Mouse (Mus musculus): ENCODE data around the gene Esyt1. TPM values are rescaled to one million over a fixed set of nuclear protein-coding genes. Genes with fewer than 3 reads are reported as not detected.

The Esyt1 gene
- polyA plus RNA-seq, 1 experiment from 2014 or later = 23.1 TPM

GRCm38 (mm10) chr10:128535624-128536265, 10.1 kb upstream of the Esyt1 start:
- Histone ChIP-seq H3K9me3 (no peaks in the 10 kb centered on the region), H3K9ac (0 out of 2 replicates have a peak overlapping the region, but pooled peaks have one; percentile 44), H3K4me1 (peaks cover 10% of the 10 kb centered on the region; the same call in 1 of the 2 replicates), H3K27ac (peak overlapping the region; percentile 74), H3K4me2 (peak overlapping the region; percentile 54), H3K27me3 (no peaks in the 10 kb centered on the region), H3K36me3 (no peaks in the 10 kb centered on the region), H3K4me3 (peak overlapping the region; percentile 23)
- WGBS = 67% methylated on average over 4 of the region's 4 CpGs
- ATAC-seq (ENCODE audit: insufficient number of reproducible peaks, insufficient read depth, low FRiP score, low TSS enrichment, low read depth) = no peak

GRCm38 (mm10) chr10:128535206-128535605, 9.5 kb upstream of the Esyt1 start:
- Histone ChIP-seq H3K36me3 (no peaks in the 10 kb centered on the region), H3K4me2 (no peak overlapping the region), H3K4me3 (no peak overlapping the region), H3K4me1 (peaks cover 10% of the 10 kb centered on the region; the same call in 1 of the 2 replicates), H3K27me3 (no peaks in the 10 kb centered on the region), H3K9ac (no peak overlapping the region), H3K9me3 (no peaks in the 10 kb centered on the region), H3K27ac (no peak overlapping the region)
- whole genome bisulfite sequencing = 85% methylated on average over 2 of the region's 2 CpGs
- no peak for ATAC-seq (ENCODE audit: insufficient number of reproducible peaks, insufficient read depth, low FRiP score, low TSS enrichment, low read depth)

GRCm38 (mm10) chr10:128526366-128527356, 990 bp upstream of the Esyt1 start:
- H3K27ac ChIP-seq = peak overlapping the region; percentile 84
- no peak for ATAC-seq (ENCODE audit: insufficient number of reproducible peaks, insufficient read depth, low FRiP score, low TSS enrichment, low read depth)

GRCm38 (mm10) chr10:128524732-128525662, 674 bp downstream of the Esyt1 start:
- Histone ChIP-seq H3K36me3 (peaks cover 24% of the 10 kb centered on the region), H3K4me1 (peaks cover 19% of the 10 kb centered on the region), H3K27ac (peak overlapping the region; percentile 84), H3K4me3 (peak overlapping the region; percentile 86), H3K4me2 (peak overlapping the region; percentile 98), H3K9ac (peak overlapping the region; percentile 82), H3K9me3 (no peaks in the 10 kb centered on the region), H3K27me3 (peaks cover 28% of the 10 kb centered on the region)
- ATAC-seq (ENCODE audit: insufficient number of reproducible peaks, insufficient read depth, low FRiP score, low TSS enrichment, low read depth) = peak; percentile 40
- WGBS = under 1% methylated on average over 58 of the region's 58 CpGs

More at GRCm38 (mm10) chr10:128526366-128527356, 990 bp upstream of the Esyt1 start:
- peak overlapping the region; percentile 62 for H3K9ac ChIP-seq
- H3K27me3 ChIP-seq = peaks cover 28% of the 10 kb centered on the region
- peak overlapping the region; percentile 86 for H3K4me3 ChIP-seq
- WGBS = 31% methylated on average over 28 of the region's 28 CpGs
- H3K4me2 ChIP-seq = peak overlapping the region; percentile 98
- no peaks in the 10 kb centered on the region for H3K9me3 ChIP-seq
- peaks cover 8% of the 10 kb centered on the region; the same call in 1 of the 2 replicates for H3K36me3 ChIP-seq
- H3K4me1 ChIP-seq = peaks cover 19% of the 10 kb centered on the region

- peak overlapping the region; percentile 98 for H3K4me2 ChIP-seq
- H3K4me3 ChIP-seq = peak overlapping the region; percentile 86
- H3K27ac ChIP-seq = 0 out of 2 replicates have a peak overlapping the region, but pooled peaks have one; percentile 84
- H3K36me3 ChIP-seq = peaks cover 32% of the 10 kb centered on the region
- 8% methylated on average over 11 of the region's 11 CpGs for WGBS
- H3K4me1 ChIP-seq = peaks cover 19% of the 10 kb centered on the region
- no peak for ATAC-seq (ENCODE audit: insufficient number of reproducible peaks, insufficient read depth, low FRiP score, low TSS enrichment, low read depth)
- peaks cover 28% of the 10 kb centered on the region for H3K27me3 ChIP-seq
- H3K9me3 ChIP-seq = no peaks in the 10 kb centered on the region
- H3K9ac ChIP-seq = peak overlapping the region; percentile 82
Observed at GRCm38 (mm10) chr10:128524111-128524731, 1.4 kb downstream of the Esyt1 start.

GRCm38 (mm10) chr10:128522351-128522750, 3.3 kb downstream of the Esyt1 start:
- peaks cover 21% of the 10 kb centered on the region for H3K4me1 ChIP-seq
- H3K27me3 ChIP-seq = peaks cover 41% of the 10 kb centered on the region
- no peak overlapping the region for H3K4me3 ChIP-seq
- H3K4me2 ChIP-seq = no peak overlapping the region
- peaks cover 43% of the 10 kb centered on the region for H3K36me3 ChIP-seq
- no peak overlapping the region for H3K9ac ChIP-seq
- no peak overlapping the region for H3K27ac ChIP-seq
- WGBS = 76% methylated on average over 6 of the region's 6 CpGs
- no peaks in the 10 kb centered on the region for H3K9me3 ChIP-seq
- no peak for ATAC-seq (ENCODE audit: insufficient number of reproducible peaks, insufficient read depth, low FRiP score, low TSS enrichment, low read depth)

GRCm38 (mm10) chr10:128520591-128520990, 5.1 kb downstream of the Esyt1 start:
- 82% methylated on average over 16 of the region's 16 CpGs for WGBS
- no peaks in the 10 kb centered on the region for H3K9me3 ChIP-seq
- H3K4me3 ChIP-seq = no peak overlapping the region
- no peak for ATAC-seq (ENCODE audit: insufficient number of reproducible peaks, insufficient read depth, low FRiP score, low TSS enrichment, low read depth)
- no peak overlapping the region for H3K4me2 ChIP-seq
- H3K27me3 ChIP-seq = peaks cover 54% of the 10 kb centered on the region
- peaks cover 22% of the 10 kb centered on the region for H3K4me1 ChIP-seq
- H3K36me3 ChIP-seq = peaks cover 56% of the 10 kb centered on the region
- no peak overlapping the region for H3K9ac ChIP-seq
- H3K27ac ChIP-seq = no peak overlapping the region

GRCm38 (mm10) chr10:128518833-128519232, 6.8 kb downstream of the Esyt1 start:
- Histone ChIP-seq H3K27me3 (peaks cover 48% of the 10 kb centered on the region), H3K27ac (no peak overlapping the region), H3K4me2 (no peak overlapping the region), H3K36me3 (peaks cover 63% of the 10 kb centered on the region), H3K4me3 (no peak overlapping the region), H3K9me3 (no peaks in the 10 kb centered on the region), H3K9ac (no peak overlapping the region), H3K4me1 (peaks cover 10% of the 10 kb centered on the region)
- no peak for ATAC-seq (ENCODE audit: insufficient number of reproducible peaks, insufficient read depth, low FRiP score, low TSS enrichment, low read depth)
- 74% methylated on average over 7 of the region's 7 CpGs for WGBS

GRCm38 (mm10) chr10:128516677-128517076, 9.0 kb downstream of the Esyt1 start:
- no peak for ATAC-seq (ENCODE audit: insufficient number of reproducible peaks, insufficient read depth, low FRiP score, low TSS enrichment, low read depth)
- H3K9me3 ChIP-seq = no peaks in the 10 kb centered on the region
- H3K4me2 ChIP-seq = no peak overlapping the region
- 27% methylated on average over 6 of the region's 6 CpGs for WGBS
- H3K27ac ChIP-seq = no peak overlapping the region
- H3K4me1 ChIP-seq = peaks cover 9% of the 10 kb centered on the region; the same call in 1 of the 2 replicates
- H3K9ac ChIP-seq = no peak overlapping the region
- peaks cover 36% of the 10 kb centered on the region for H3K27me3 ChIP-seq
- H3K36me3 ChIP-seq = peaks cover 64% of the 10 kb centered on the region
- no peak overlapping the region for H3K4me3 ChIP-seq

- Histone ChIP-seq H3K9ac (no peak overlapping the region), H3K4me1 (peaks cover 9% of the 10 kb centered on the region; the same call in 1 of the 2 replicates), H3K9me3 (no peaks in the 10 kb centered on the region), H3K4me3 (0 out of 2 replicates have a peak overlapping the region, but pooled peaks have one; percentile 11), H3K27me3 (peaks cover 36% of the 10 kb centered on the region), H3K4me2 (peak overlapping the region; percentile 45), H3K27ac (no peak overlapping the region), H3K36me3 (peaks cover 64% of the 10 kb centered on the region)
- peak; percentile 52; the same call in 1 of the 2 replicates for ATAC-seq (ENCODE audit: insufficient number of reproducible peaks, insufficient read depth, low FRiP score, low TSS enrichment, low read depth)
- WGBS = 13% methylated on average over 20 of the region's 20 CpGs
Observed at GRCm38 (mm10) chr10:128516029-128516428, 9.6 kb downstream of the Esyt1 start.
